In the genomic region with DNA sequence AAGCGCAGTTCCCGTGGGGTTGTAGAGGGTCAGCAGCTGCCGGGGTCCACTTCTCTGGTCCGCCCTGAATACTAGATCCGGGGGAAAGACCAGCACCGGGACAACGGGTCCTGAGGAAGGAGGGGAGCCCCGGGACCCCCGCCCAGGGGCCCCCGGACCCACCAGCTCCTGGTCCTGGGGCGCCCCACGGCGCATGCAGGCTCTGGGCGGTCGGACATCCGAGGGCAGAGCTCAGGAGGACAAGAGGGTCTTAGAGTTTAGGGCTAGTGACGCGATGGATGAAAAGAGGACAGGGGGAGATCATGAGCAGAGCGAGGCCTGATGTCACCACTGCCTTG, we compare ENCODE assay signal across 8 mouse cellular contexts. TPM values are rescaled to one million over a fixed set of nuclear protein-coding genes. Genes with fewer than 3 reads are reported as not detected.
DNase-seq lines count a peak whose midpoint lies in the region; ATAC-seq and TF ChIP-seq lines count a peak whose summit lies in the region.

No protein-coding gene starts in this region.

- H3K79me2 ChIP-seq in heart, adult 2 months (replicated peaks; ENCODE audit: control insufficient read depth, insufficient read depth, low read length): no peaks in the 10 kb centered on the region; the same call in 1 of the 2 replicates
- peaks cover 6% of the 10 kb centered on the region; the same call in 1 of the 2 replicates for H3K79me2 ChIP-seq in CH12.LX (replicated peaks; ENCODE audit: control insufficient read depth, extremely low read depth, insufficient read depth, poor library complexity, severe bottlenecking)

- intact Hi-C loops in heart, adult 2 months (cut with DNase I): loop anchor here (5.0 kb wide), 1 partner anchor 52 kb away; no protein-coding TSS in a partner anchor
- intact Hi-C loops in heart, postnatal 10 days (cut with DNase I): loop anchor here (1.0 to 5.0 kb wide), 3 partner anchors 31 to 157 kb away; no protein-coding TSS in a partner anchor

- H3K4me2 ChIP-seq in CH12.LX (ENCODE audit: insufficient read depth, low read depth, poor library complexity, severe bottlenecking): peak overlapping the region; percentile 86
- peak overlapping the region; percentile 95 for H3K4me2 ChIP-seq in forebrain, embryonic 14.5 days (ENCODE audit: low read length)
- peak overlapping the region; percentile 98 for H3K4me2 ChIP-seq in liver, postnatal 0 days (ENCODE audit: low read depth, low read length)

- TF ChIP-seq EP300 in heart, adult 2 months (IDR thresholded peaks at IDR 0.05; ENCODE audit: insufficient read depth, low read depth, low read length): no peak
- TF ChIP-seq EP300 in CH12.LX (IDR thresholded peaks at IDR 0.05; ENCODE audit: low read length): no peak
- TF ChIP-seq EP300 in liver, postnatal 0 days (IDR thresholded peaks at IDR 0.05; ENCODE audit: low read depth): no peak

- no peak for TF ChIP-seq CTCF in heart, adult 2 months (IDR thresholded peaks at IDR 0.05)
- TF ChIP-seq CTCF in CH12.LX (conservative IDR thresholded peaks at IDR 0.05 in 1 of 2, IDR thresholded peaks at IDR 0.05 in 1 of 2; ENCODE audit: low read depth in 2 of 2, low read length in 2 of 2): no peak
- no peak for TF ChIP-seq CTCF in liver, postnatal 0 days (IDR thresholded peaks at IDR 0.05; ENCODE audit: low read depth)

- DNase-seq in heart, adult 2 months: no peak
- no peak for DNase-seq in heart, postnatal 10 days
- DNase-seq in CH12.LX (ENCODE audit: extremely low read depth): peak; percentile 5
- DNase-seq in forebrain, embryonic 14.5 days (ENCODE audit: low spot score): no peak
- DNase-seq in liver, postnatal 0 days: no peak
- DNase-seq in layer of hippocampus, adult 8-10 months (ENCODE audit: low spot score in 2 of 2): no peak
- DNase-seq in gastrocnemius, postnatal 4 days (ENCODE audit: low spot score in 2 of 2): no peak

- no peaks in the 10 kb centered on the region for H3K36me3 ChIP-seq in heart, adult 2 months (ENCODE audit: control insufficient read depth, insufficient read depth, low read length)
- peaks cover 12 to 29% of the 10 kb centered on the region in 2 experiments for H3K36me3 ChIP-seq in CH12.LX (replicated peaks in 1 of 2; ENCODE audit: control insufficient read depth in 1 of 2, insufficient read depth in 1 of 2, low read length in 1 of 2)
- H3K36me3 ChIP-seq in forebrain, embryonic 14.5 days (ENCODE audit: control insufficient read depth, insufficient read depth, low read length): no peaks in the 10 kb centered on the region
- peaks cover 2% of the 10 kb centered on the region; the same call in 1 of the 2 replicates for H3K36me3 ChIP-seq in liver, postnatal 0 days (replicated peaks; ENCODE audit: insufficient read depth, low read length)

- peak overlapping the region; percentile 99 for H3K27ac ChIP-seq in heart, adult 2 months
- H3K27ac ChIP-seq in CH12.LX (ENCODE audit: insufficient read depth, low read depth): no peak overlapping the region
- H3K27ac ChIP-seq in forebrain, embryonic 14.5 days (ENCODE audit: low read depth, low read length): peak overlapping the region; percentile 78; the same call in 1 of the 2 replicates
- peak overlapping the region; percentile 79 for H3K27ac ChIP-seq in liver, postnatal 0 days (ENCODE audit: low read depth)

- no peak for TF ChIP-seq POLR2A in heart, adult 2 months (IDR thresholded peaks at IDR 0.05; ENCODE audit: insufficient read depth, low read depth, low read length)
- no peak for TF ChIP-seq POLR2A in CH12.LX (IDR thresholded peaks at IDR 0.05; ENCODE audit: low read depth, low read length)

- WGBS in heart, adult 2 months: 1% methylated on average over 19 of the region's 19 CpGs
- WGBS in forebrain, embryonic 14.5 days: 4% methylated on average over 19 of the region's 19 CpGs
- WGBS in liver, postnatal 0 days (ENCODE audit: insufficient replicate concordance): under 1% methylated on average over 19 of the region's 19 CpGs

- H3K9ac ChIP-seq in heart, adult 2 months (ENCODE audit: low read depth, low read length): peak overlapping the region; percentile 82
- peak overlapping the region; percentile 81 for H3K9ac ChIP-seq in CH12.LX (ENCODE audit: insufficient read depth, low read depth)
- peak overlapping the region; percentile 86 for H3K9ac ChIP-seq in forebrain, embryonic 14.5 days (ENCODE audit: low read length)
- H3K9ac ChIP-seq in liver, postnatal 0 days (replicated peaks): peak overlapping the region; percentile 88

- no peak for TF ChIP-seq RAD21 in CH12.LX (IDR thresholded peaks at IDR 0.05; ENCODE audit: low read depth, low read length)

- no peak; the same call in 1 of the 2 replicates for ATAC-seq in forebrain, embryonic 14.5 days
- ATAC-seq in liver, postnatal 0 days: peak; percentile 34
- ATAC-seq in inflammation-experienced regulatory T-cells, adult 6 months: no peak

- in situ Hi-C loops in CH12.LX (cut with MboI; ENCODE audit: low pct_ligation_motif_present, low pct_unique_long_range_greater_than_20kb, low sequenced_read_pairs): no loop called here

- H3K27me3 ChIP-seq in heart, adult 2 months (ENCODE audit: control insufficient read depth, insufficient read depth, low read length): no peaks in the 10 kb centered on the region
- H3K27me3 ChIP-seq in CH12.LX (replicated peaks): no peaks in the 10 kb centered on the region
- H3K27me3 ChIP-seq in forebrain, embryonic 14.5 days (replicated peaks; ENCODE audit: control insufficient read depth, insufficient read depth, low read length): no peaks in the 10 kb centered on the region
- H3K27me3 ChIP-seq in liver, postnatal 0 days (ENCODE audit: insufficient read depth, low read length): no peaks in the 10 kb centered on the region

- H3K9me3 ChIP-seq in CH12.LX (replicated peaks; ENCODE audit: low read length): no peaks in the 10 kb centered on the region
- no peaks in the 10 kb centered on the region for H3K9me3 ChIP-seq in forebrain, embryonic 14.5 days (replicated peaks; ENCODE audit: control insufficient read depth, low read length)
- no peaks in the 10 kb centered on the region for H3K9me3 ChIP-seq in liver, postnatal 0 days (ENCODE audit: low read length)

- dilution Hi-C loops in CH12.LX (cut with MboI; ENCODE audit: extremely low pct_ligation_motif_present, extremely low pct_unique_long_range_greater_than_20kb, low sequenced_read_pairs): no loop called here

- H3K4me1 ChIP-seq in heart, adult 2 months (ENCODE audit: control insufficient read depth, insufficient read depth, low read length): peaks cover 9% of the 10 kb centered on the region
- H3K4me1 ChIP-seq in CH12.LX (ENCODE audit: control insufficient read depth in 1 of 2, insufficient read depth in 2 of 2): peaks cover 13 to 40% of the 10 kb centered on the region in 2 experiments
- H3K4me1 ChIP-seq in forebrain, embryonic 14.5 days (ENCODE audit: control insufficient read depth, insufficient read depth, low read length): peaks cover 18% of the 10 kb centered on the region
- peaks cover 29% of the 10 kb centered on the region for H3K4me1 ChIP-seq in liver, postnatal 0 days (ENCODE audit: insufficient read depth)

- H3K4me3 ChIP-seq in heart, adult 2 months: peak overlapping the region; percentile 60
- peak overlapping the region; percentile 60 to 92 (median 74) for H3K4me3 ChIP-seq in CH12.LX (replicated peaks in 1 of 3; ENCODE audit: low read depth in 2 of 3, low read length in 2 of 3, poor library complexity in 1 of 3)
- peak overlapping the region; percentile 74 for H3K4me3 ChIP-seq in forebrain, embryonic 14.5 days (ENCODE audit: low read depth, low read length)
- peak overlapping the region; percentile 69 for H3K4me3 ChIP-seq in liver, postnatal 0 days (ENCODE audit: low read depth, low read length)

RNA-seq across cellular contexts. Expression of gene Mospd3, which starts 0.6 kb away (rescaled TPM):
- 10 to 100 TPM; 10.7 to 16.3 TPM for total RNA-seq in heart, adult 2 months (2021)
- 20.7 and 32.3 TPM in 2 replicates for polyA plus RNA-seq in heart, adult 2 months (2012; rRNA removed)
- total RNA-seq in heart, postnatal 10 days (2021): 10 to 100 TPM; 25.1 to 31.4 TPM
- 4.2 and 5.5 TPM in 2 replicates for total RNA-seq in CH12.LX (2012; rRNA removed)
- total RNA-seq in CH12.LX (2014; rRNA removed): 0.76 and 1.5 TPM in 2 replicates
- polyA plus RNA-seq in CH12.LX (2012; ENCODE audit: insufficient read length, low read depth): 18.3 and 23.7 TPM in 2 replicates
- 44.4 and 58.4 TPM in 2 replicates for polyA plus RNA-seq in forebrain, embryonic 14.5 days (2014; fragmentation: Nextera tagmentation; extraction: Ambion mirVana)
- polyA plus RNA-seq in liver, postnatal 0 days (2015; fragmentation: Nextera tagmentation; extraction: Ambion mirVana): 26.2 and 28.3 TPM in 2 replicates
- total RNA-seq in layer of hippocampus, adult 8-10 months (2022): 10 to 100 TPM; 19.2 to 28.5 (median 26.2) TPM
- polyA plus RNA-seq in inflammation-experienced regulatory T-cells, adult 6 months (2017; shearing (Covaris generic)): 10 to 100 TPM; 24.5 to 34.8 (median 31.0) TPM
- total RNA-seq in gastrocnemius, postnatal 4 days (2021): 10 to 100 TPM; 31.1 to 35.3 TPM

RNA-seq across cellular contexts. Expression of gene Pcolce, which starts 13.3 kb away (rescaled TPM):
- total RNA-seq in heart, adult 2 months (2021): 10 to 100 TPM; 35.9 to 50.8 TPM
- 87.0 and 109 TPM in 2 replicates for polyA plus RNA-seq in heart, adult 2 months (2012; rRNA removed)
- total RNA-seq in heart, postnatal 10 days (2021): 100 to 1,000 TPM; 127 to 142 TPM
- total RNA-seq in CH12.LX (2012; rRNA removed): 0.30 and 0.46 TPM in 2 replicates
- not detected in 2 replicates for total RNA-seq in CH12.LX (2014; rRNA removed)
- 0.76 and 0.97 TPM in 2 replicates for polyA plus RNA-seq in CH12.LX (2012; ENCODE audit: insufficient read length, low read depth)
- polyA plus RNA-seq in forebrain, embryonic 14.5 days (2014; fragmentation: Nextera tagmentation; extraction: Ambion mirVana): 10.5 and 12.3 TPM in 2 replicates
- 12.9 and 14.7 TPM in 2 replicates for polyA plus RNA-seq in liver, postnatal 0 days (2015; fragmentation: Nextera tagmentation; extraction: Ambion mirVana)
- total RNA-seq in layer of hippocampus, adult 8-10 months (2022): 1 to 10 TPM; 7.2 to 9.6 (median 8.9) TPM
- under 1 TPM in 2 of 3 experiments, not detected in 1; 0.40 to 0.80 TPM for polyA plus RNA-seq in inflammation-experienced regulatory T-cells, adult 6 months (2017; shearing (Covaris generic))
- 100 to 1,000 TPM; 362 to 399 TPM for total RNA-seq in gastrocnemius, postnatal 4 days (2021)

RNA-seq across cellular contexts. Expression of gene Fbxo24, which starts 28.6 kb away (rescaled TPM):
- total RNA-seq in heart, adult 2 months (2021): under 1 TPM; 0.13 to 0.34 TPM
- polyA plus RNA-seq in heart, adult 2 months (2012; rRNA removed): 0.29 and 0.35 TPM in 2 replicates
- total RNA-seq in heart, postnatal 10 days (2021): under 1 TPM; 0.20 to 0.29 TPM
- total RNA-seq in CH12.LX (2012; rRNA removed): 0.13 TPM in 2 replicates
- total RNA-seq in CH12.LX (2014; rRNA removed): not detected in 2 replicates
- 0.24 and 0.26 TPM in 2 replicates for polyA plus RNA-seq in CH12.LX (2012; ENCODE audit: insufficient read length, low read depth)
- polyA plus RNA-seq in forebrain, embryonic 14.5 days (2014; fragmentation: Nextera tagmentation; extraction: Ambion mirVana): 0.10 TPM in 1 of 2 replicates, not detected in the other
- polyA plus RNA-seq in liver, postnatal 0 days (2015; fragmentation: Nextera tagmentation; extraction: Ambion mirVana): not detected in 2 replicates
- total RNA-seq in layer of hippocampus, adult 8-10 months (2022): under 1 TPM; 0.22 to 0.69 (median 0.34) TPM
- polyA plus RNA-seq in inflammation-experienced regulatory T-cells, adult 6 months (2017; shearing (Covaris generic)): under 1 TPM in 2 of 3 experiments, not detected in 1; 0.33 to 0.67 TPM
- under 1 TPM; 0.74 to 0.80 TPM for total RNA-seq in gastrocnemius, postnatal 4 days (2021)

RNA-seq across cellular contexts. Expression of gene Lrch4, which starts 28.7 kb away (rescaled TPM):
- total RNA-seq in heart, adult 2 months (2021): 10 to 100 TPM; 17.1 to 20.0 TPM
- polyA plus RNA-seq in heart, adult 2 months (2012; rRNA removed): 24.8 and 29.1 TPM in 2 replicates
- total RNA-seq in heart, postnatal 10 days (2021): 10 to 100 TPM; 20.2 to 21.7 TPM
- 20.0 and 25.6 TPM in 2 replicates for total RNA-seq in CH12.LX (2012; rRNA removed)
- 9.0 and 9.9 TPM in 2 replicates for total RNA-seq in CH12.LX (2014; rRNA removed)
- polyA plus RNA-seq in CH12.LX (2012; ENCODE audit: insufficient read length, low read depth): 47.9 and 62.1 TPM in 2 replicates
- 12.3 and 12.4 TPM in 2 replicates for polyA plus RNA-seq in forebrain, embryonic 14.5 days (2014; fragmentation: Nextera tagmentation; extraction: Ambion mirVana)
- polyA plus RNA-seq in liver, postnatal 0 days (2015; fragmentation: Nextera tagmentation; extraction: Ambion mirVana): 24.1 and 24.3 TPM in 2 replicates
- 10 to 100 TPM; 18.8 to 26.8 (median 22.5) TPM for total RNA-seq in layer of hippocampus, adult 8-10 months (2022)
- 10 to 100 TPM; 57.9 to 66.2 (median 65.6) TPM for polyA plus RNA-seq in inflammation-experienced regulatory T-cells, adult 6 months (2017; shearing (Covaris generic))
- 10 to 100 TPM; 19.2 to 23.0 TPM for total RNA-seq in gastrocnemius, postnatal 4 days (2021)

RNA-seq across cellular contexts. Expression of gene Gm20605, which starts 28.7 kb away (rescaled TPM):
- total RNA-seq in heart, adult 2 months (2021): 1 to 10 TPM; 2.8 to 4.3 TPM
- polyA plus RNA-seq in heart, adult 2 months (2012; rRNA removed): 7.3 and 9.5 TPM in 2 replicates
- 1 to 10 TPM; 5.0 to 5.9 TPM for total RNA-seq in heart, postnatal 10 days (2021)
- total RNA-seq in CH12.LX (2012; rRNA removed): 1.1 and 1.5 TPM in 2 replicates
- total RNA-seq in CH12.LX (2014; rRNA removed): 0.50 and 1.1 TPM in 2 replicates
- 7.4 and 9.0 TPM in 2 replicates for polyA plus RNA-seq in CH12.LX (2012; ENCODE audit: insufficient read length, low read depth)
- 4.6 and 6.6 TPM in 2 replicates for polyA plus RNA-seq in forebrain, embryonic 14.5 days (2014; fragmentation: Nextera tagmentation; extraction: Ambion mirVana)
- 2.4 and 2.6 TPM in 2 replicates for polyA plus RNA-seq in liver, postnatal 0 days (2015; fragmentation: Nextera tagmentation; extraction: Ambion mirVana)
- total RNA-seq in layer of hippocampus, adult 8-10 months (2022): 10 to 100 TPM; 14.7 to 24.8 (median 19.2) TPM
- polyA plus RNA-seq in inflammation-experienced regulatory T-cells, adult 6 months (2017; shearing (Covaris generic)): 10 to 100 TPM in 2 of 3 experiments, 1 to 10 TPM in 1; 8.6 to 14.1 (median 13.3) TPM
- total RNA-seq in gastrocnemius, postnatal 4 days (2021): 10 to 100 TPM in 1 of 2 experiments, 1 to 10 TPM in 1; 8.6 to 11.0 TPM

Comparison
In these comparisons a context has a peak if more than half of its experiments do, and no peak if none do; other contexts are left out.
1. RNA of gene Pcolce, which starts 13.3 kb away (total RNA-seq): 362 to 399 TPM in gastrocnemius, postnatal 4 days, 127 to 142 TPM in heart, postnatal 10 days, 35.9 to 50.8 TPM in heart, adult 2 months and 7.2 to 9.6 TPM in layer of hippocampus, adult 8-10 months; 0.30 to 0.46 TPM in CH12.LX; every median in the first group is over 4 times any median in the second.
2. Peak in every context shown above with its lines, with median percentiles within 50 percentile points of each other: H3K4me3 ChIP-seq, H3K9ac ChIP-seq and H3K4me2 ChIP-seq.